Mouse (Mus musculus): ENCODE measurements around the gene Adamts10.

The Adamts10 gene

GRCm38 (mm10) chr17:33555223-33555855 lies 31.3 kb downstream of the Adamts10 start, which contains the start of gene Myo1f:
Gene Myo1f (plus strand): TSS chr17:33555707.
- no peak for DNase-seq

GRCm38 (mm10) chr17:33557922-33558321 lies 33.9 kb downstream of the Adamts10 start:
- no peak for DNase-seq

- DNase-seq = no peak
Measured at GRCm38 (mm10) chr17:33563527-33564076, 39.6 kb downstream of the Adamts10 start.

- no peak for DNase-seq
Measured at GRCm38 (mm10) chr17:33564599-33564998, 40.6 kb downstream of the Adamts10 start.

GRCm38 (mm10) chr17:33566182-33566581 lies 42.2 kb downstream of the Adamts10 start:
- DNase-seq = no peak

GRCm38 (mm10) chr17:33584061-33584460 lies 60.1 kb downstream of the Adamts10 start:
- DNase-seq = no peak

GRCm38 (mm10) chr17:33586011-33586410 lies 62.0 kb downstream of the Adamts10 start:
- DNase-seq = no peak

- no peak for DNase-seq
Measured at GRCm38 (mm10) chr17:33597271-33597670, 73.3 kb downstream of the Adamts10 start.

- DNase-seq = no peak
Measured at GRCm38 (mm10) chr17:33598506-33598905, 74.5 kb downstream of the Adamts10 start.

- DNase-seq = no peak
Measured at GRCm38 (mm10) chr17:33599836-33600475, 76.0 kb downstream of the Adamts10 start.

- DNase-seq = no peak
Measured at GRCm38 (mm10) chr17:33600831-33601230, 76.8 kb downstream of the Adamts10 start.

- DNase-seq = no peak
Measured at GRCm38 (mm10) chr17:33601947-33602346, 77.9 kb downstream of the Adamts10 start.
